Mouse (Mus musculus) liver, postnatal 0 days (tissue): Measurements from ENCODE around the gene Dlk2.

Experiments
- CTCF ChIP-seq: sonication (generic); IDR thresholded peaks from 2 replicates; pipeline ENCODE4 v1.5.1; 2016; ENCODE audit warnings: antibody characterized with exemption, low read depth
- EP300 ChIP-seq: IDR thresholded peaks from 2 replicates; pipeline ENCODE4 v1.6.1; 2016; ENCODE audit warnings: antibody characterized with exemption, low read depth, mild to moderate bottlenecking

- TF ChIP-seq CTCF = no peak
- TF ChIP-seq EP300 = no peak
Measured at GRCm38 (mm10) chr17:46310515-46310914, 13.3 kb downstream of the Dlk2 start.
